Mouse (Mus musculus) right cerebral cortex, adult 18-20 months (tissue): ENCODE measurements around the gene Vezf1.

ENCODE experiments used
- DNase-seq: peaks from one replicate; pipeline ENCODE4 v3.0.0; 2022; ENCODE audit warnings: mixed read lengths

Gene Vezf1

DNA sequence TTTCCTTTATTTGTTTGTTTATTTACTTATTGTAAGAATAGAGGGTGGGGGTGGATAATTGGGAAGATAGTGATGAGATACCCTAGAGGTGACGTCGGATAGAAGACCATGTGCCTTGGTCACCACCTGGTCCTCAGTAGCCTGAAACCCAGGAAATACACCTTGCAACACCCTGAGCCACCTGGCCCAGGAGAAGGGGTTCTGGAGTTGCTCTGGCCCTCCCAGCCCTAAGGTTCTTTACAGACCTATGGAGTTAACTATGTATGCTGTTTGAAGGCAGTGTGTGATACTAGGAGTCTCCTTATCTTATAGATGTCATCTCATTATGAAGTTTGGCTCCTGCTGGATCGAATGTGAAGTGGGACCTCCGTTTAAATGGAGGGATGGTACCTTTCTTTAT is 32.1 kb downstream of the Vezf1 start:
- no peak for DNase-seq

GRCm38 (mm10) chr11:88103214-88103941 is 35.3 kb downstream of the Vezf1 start:
- no peak for DNase-seq

DNA sequence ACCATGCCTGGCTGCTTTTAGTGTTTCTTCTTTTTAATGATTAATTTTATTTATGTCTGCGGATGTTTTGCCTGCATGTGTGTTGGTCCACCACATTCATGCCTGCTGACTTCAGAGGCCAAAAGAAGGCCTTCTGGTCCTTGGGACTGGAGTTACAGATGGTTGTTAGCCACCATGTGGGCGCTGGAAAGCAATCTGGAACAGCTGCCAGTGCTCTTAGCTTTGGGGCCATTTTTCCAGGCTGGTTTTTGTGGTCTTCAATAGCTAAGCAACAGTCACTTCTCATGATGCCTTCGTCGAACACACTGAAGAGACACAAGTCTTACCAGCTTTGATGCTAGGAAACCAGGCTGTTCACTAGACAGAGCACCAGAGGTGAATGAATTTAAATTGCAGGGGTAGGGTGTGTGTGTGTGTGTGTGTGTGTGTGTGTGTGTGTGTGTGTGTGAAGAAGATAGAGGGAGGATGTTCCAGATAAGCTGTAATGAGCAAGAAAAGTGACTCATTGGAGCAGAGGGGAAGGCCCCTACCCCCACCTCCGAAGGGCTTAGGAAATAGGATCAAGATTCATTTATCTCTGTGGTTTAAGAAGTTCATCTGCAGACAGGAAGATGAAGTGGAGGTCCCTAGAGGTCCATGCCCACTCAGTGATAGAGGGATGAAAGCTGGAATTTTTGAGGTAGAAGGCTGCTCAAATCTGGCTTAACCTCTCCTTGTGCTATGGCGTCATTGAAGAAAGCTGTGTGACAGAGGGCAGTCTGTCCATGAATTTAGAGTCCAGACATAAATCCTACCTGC is 37.6 kb downstream of the Vezf1 start:
- DNase-seq, result no peak

- DNase-seq, result no peak
Measured at GRCm38 (mm10) chr11:88106292-88106554, 38.1 kb downstream of the Vezf1 start.

DNA sequence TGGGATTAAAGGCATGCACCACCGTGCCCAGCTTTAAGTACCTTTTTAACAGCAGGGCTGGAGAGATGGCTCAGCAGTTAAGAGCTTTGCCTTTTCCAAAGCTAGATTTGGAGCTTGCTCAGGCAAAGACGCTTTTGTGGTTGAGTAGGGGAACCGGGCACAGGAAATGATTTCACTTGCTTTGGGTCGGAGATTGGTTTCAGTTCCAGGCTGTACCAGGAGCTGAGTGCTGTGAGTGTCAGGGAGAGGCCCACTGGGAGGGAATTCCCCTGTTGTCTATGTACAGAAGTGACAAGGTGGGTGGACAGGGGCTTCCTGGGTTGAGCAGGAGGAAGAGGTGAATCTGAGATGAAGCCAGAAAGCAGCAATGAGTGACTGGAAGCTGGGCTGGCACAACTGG is 39.3 kb downstream of the Vezf1 start:
- no peak for DNase-seq

DNA sequence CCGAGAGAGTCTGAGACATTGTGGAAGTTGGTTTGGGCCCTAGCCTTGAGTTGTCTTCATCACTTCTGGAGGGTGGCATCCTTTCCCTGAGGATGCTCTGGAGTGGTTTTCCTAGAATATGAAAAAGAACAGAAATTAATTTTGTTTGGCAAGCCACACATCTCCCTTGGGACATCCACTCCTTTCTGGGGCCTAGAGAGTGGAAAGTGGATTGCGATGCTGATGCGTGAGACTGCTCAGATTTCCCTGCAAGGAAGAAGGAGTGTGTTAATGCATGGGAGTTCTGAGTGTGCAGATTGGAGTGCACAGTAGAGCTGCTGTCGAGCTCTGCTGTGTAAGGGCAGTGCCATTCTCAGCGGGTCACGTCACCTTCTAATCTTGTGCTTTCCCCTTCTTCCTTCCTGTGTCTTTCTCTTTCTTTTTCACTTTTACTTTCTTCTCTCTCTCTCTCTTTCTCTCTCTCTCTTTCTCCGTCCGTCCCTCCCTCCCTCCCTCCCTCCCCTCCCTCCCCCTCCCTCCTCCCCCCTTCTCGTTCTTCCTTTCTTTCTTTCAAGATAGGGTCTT is 42.0 kb downstream of the Vezf1 start:
- no peak for DNase-seq

DNA sequence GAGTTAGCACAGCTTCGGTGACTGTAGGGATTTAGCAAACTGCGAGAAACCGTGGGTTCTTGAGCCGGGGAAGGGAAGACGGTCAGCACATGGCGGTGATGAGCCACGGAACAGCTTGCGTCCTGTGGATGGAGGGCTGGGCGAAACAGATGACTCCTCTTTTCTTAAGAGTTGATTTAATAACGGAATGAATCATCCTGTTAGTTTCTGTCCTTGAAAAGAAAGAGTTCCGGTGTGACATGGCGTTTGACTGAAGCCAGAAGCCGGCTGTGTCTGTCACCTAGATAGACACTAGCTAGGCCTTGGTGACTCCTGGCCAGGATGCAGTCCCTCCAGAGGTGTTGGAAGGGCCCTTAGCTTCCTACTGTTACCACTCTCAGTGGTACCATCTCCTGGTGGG is 44.0 kb downstream of the Vezf1 start:
- no peak for DNase-seq

DNA sequence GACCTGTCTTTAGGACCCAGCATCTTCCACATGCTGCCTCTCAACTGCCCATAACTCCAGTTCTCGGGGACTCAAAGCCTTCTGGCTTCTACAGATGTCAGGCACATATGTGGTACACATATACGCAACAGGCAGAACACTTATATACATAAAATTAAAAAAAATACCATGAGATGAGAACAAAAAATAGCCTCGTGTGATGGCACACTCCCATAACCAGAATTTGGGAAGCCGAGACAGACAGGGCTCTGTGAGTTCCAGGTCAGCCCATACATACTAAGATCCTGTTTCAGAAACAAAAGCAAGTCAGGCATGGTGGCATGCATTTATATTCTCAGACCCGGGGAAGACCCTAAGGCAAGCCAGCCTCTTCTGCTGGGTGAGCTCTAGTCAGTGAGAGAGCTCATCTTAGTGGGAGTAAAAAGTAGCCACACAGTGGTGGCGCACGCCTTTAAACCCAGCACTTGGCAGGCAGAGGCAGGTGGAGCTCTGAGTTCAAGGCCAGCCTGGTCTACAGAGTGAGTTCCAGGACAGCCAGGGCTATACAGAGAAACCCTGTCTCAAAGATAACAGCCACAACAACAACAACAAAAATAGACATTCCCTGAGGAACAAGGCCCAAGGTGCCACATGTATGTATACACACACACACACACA is 44.7 kb downstream of the Vezf1 start:
- DNase-seq, result no peak

DNA sequence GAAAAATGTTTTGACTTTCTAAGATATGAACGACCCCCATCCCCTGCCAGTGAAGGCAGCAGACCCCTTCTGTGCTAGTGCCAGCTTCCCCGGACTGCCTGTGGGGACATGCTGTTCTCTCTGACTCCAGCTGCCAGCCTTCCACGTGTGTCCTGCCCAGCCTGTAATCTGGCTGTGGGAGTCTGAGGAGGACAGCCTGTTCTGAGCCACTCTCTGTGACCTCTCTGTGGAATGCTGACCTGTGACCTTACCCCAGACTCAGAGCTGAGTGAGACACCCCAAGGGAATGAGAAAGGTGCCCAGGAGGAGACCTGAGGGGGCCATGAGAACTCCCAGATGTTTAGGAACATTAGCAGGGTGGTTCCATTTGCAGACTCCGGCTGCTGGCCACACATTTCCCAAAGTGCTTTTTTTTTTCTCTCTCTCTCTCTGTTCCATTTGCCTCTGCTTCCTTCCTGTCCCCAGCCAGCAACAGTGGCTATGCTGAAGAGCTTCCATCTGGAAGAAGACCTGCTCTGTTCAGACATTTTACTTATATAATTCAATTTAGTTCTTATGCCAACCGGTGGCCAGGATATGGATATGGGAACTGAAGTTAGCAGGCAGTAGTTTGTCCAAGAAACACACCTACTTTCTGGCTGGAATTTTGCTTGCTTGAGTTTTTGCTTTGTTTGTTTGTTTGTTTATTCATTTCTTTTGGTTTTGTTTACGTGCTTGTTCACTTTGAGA is 45.6 kb downstream of the Vezf1 start:
- no peak for DNase-seq

DNA sequence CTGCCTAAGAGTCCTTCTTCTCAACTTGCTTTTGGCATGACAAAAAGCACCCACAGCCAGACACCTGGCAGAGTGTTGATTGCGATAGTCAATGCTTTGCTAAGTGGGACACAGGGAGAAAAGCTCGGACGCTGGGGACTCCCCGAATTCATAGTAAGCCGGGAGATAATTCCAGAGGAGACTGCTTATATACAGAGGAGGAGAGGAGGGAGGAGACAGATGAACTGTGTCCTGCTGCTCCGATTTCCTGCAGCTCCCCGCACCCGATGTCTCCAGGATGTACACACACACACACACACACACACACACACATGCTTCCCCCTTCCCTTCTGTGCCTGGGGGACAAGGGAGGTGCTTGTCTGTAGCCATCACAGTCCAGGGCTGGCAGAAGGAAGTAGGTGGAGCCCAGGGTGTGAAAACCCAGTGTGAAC is 46.8 kb downstream of the Vezf1 start:
- no peak for DNase-seq

DNA sequence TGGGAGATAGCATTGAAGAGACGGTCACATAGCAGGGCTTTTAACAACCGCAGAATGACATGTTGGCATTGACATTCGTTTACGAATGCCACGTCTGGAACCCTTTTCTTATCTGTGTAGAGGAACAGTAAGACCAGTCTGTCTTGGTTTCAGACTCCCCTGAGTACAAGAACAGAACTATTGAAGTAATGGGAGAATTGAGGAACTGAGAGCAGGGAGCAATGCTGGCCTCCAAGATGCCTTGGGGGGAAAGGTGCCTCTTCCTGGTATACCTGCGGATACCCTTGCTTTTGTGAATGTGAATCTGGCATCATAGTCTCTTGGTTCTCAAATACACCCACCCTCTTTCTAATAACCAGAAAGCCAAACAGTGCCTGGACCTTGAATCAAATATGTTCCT is 48.5 kb downstream of the Vezf1 start:
- no peak for DNase-seq

GRCm38 (mm10) chr11:88117356-88118090 is 49.4 kb downstream of the Vezf1 start:
- no peak for DNase-seq

DNA sequence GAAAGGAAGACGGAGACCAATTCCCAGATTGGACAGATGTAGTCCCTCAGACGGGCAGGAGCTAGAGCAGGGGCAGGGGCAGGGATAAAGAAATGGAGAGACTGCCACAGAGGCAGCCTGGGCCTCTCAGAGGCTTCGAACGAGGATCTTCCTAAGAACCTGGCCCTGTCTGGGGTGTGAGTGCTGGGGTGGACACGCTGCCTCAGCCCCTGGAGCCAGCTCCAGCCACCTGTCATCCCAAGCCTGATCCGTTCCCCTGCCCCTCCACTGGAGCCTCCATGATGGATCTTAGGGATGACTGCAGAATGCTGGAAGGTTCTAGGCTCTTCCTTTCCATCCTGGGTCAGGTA is 50.0 kb downstream of the Vezf1 start:
- no peak for DNase-seq

- DNase-seq, result peak; percentile 66
Measured at GRCm38 (mm10) chr11:88118817-88119642, 51.0 kb downstream of the Vezf1 start.

DNA sequence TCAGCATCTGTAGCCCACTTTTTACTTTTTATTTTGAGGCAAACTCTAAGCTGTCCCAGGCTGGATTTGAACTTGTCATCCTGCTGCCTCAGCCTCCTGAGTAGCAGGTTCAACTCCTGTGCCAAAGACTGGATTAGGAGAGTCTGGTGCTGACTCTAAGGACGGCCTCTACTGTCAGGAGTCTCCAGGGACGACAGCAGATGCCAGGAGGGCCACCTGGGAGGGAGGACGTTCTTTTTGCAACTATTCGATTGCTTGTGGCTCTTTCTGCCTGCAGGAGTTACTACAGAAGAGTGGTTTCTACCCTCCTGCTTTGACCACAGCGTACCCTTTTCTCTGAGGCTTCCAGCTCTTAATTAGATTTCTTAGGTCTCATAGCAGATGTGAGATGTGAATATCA is 54.5 kb downstream of the Vezf1 start:
- no peak for DNase-seq

- no peak for DNase-seq
Measured at GRCm38 (mm10) chr11:88123021-88123420, 54.9 kb downstream of the Vezf1 start.

- DNase-seq, result no peak
Measured at GRCm38 (mm10) chr11:88123731-88124130, 55.7 kb downstream of the Vezf1 start.

DNA sequence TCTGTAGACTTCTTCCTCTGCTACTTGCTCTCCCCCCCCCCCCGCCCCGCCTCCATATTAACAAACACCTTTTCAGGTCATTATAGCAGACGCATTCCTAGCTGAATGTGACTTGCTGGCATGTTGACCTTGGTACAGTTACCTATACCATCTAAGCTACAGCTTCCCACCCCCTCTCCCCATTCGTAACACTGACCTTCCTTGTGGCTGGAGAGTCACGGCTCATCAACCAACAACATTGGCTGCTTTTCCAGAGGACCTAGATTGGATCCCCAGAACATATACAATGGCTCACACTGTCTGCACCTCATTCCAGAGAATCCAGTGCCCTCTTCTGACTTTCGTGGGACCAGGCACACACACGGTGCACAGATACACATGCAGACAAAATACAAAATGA is 57.4 kb downstream of the Vezf1 start:
- no peak for DNase-seq

- peak; percentile 17 for DNase-seq
Measured at GRCm38 (mm10) chr11:88126306-88126793, 58.3 kb downstream of the Vezf1 start.

DNA sequence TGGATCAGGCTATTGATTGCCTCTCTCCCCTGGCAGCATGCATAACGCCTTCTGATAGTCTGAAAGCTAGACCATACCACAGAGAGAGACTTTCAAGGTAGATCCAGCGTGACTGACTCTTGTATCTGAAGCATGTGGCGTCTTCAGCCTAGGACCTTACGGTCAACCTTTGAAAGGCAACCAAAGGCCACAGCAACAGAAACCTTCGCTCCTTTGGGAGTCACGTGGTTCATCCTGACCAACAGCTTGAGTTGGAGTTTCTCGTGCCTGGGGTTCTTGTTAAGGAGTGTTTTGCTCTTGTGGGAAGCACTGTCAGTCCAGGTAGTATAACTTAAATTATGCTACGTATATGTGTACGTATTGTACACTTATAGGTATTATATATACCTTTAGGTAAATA is 60.4 kb downstream of the Vezf1 start:
- no peak for DNase-seq

DNA sequence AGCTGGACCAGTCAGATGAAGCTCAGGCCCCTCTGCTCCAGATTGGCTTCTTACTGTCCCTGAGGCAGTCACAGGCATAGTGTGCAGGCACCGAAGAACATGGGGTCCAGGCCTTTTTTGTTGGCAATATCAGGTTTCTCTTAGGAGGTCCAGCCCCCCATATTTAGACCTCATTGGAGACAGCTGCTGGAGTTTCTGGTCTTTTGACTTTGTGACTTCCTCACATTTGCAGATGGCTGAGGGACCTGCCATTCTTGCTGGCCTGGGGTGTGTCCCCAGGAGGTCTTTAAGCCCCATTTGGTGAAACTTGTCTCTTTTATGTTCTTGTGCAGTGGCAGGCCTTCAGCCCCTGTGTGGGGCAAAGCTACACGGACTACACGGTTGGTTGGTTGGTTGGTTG is 61.2 kb downstream of the Vezf1 start:
- no peak for DNase-seq
